Mouse (Mus musculus): ENCODE measurements around the gene Kcnk18.

Gene Kcnk18

DNA sequence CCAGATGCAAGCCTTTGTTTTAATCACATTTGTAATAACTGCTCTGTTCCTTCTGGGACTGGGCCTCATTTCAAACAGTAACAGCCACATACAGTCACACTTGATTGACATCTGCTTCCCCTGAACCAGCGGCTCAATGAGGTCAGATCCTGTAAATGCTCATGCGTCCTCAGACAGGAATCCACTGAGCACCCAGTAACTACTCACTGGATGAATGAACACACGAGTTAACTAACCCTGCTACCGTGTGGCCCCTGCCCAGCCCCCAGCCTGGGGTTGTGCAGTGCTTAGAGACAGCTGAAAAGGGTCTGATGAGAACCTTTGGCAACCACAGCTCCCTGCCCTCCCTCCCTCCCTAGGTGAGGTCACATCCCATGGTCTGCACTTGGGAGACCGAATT lies 13.8 kb downstream of the Kcnk18 start:
- no peak for DNase-seq

DNA sequence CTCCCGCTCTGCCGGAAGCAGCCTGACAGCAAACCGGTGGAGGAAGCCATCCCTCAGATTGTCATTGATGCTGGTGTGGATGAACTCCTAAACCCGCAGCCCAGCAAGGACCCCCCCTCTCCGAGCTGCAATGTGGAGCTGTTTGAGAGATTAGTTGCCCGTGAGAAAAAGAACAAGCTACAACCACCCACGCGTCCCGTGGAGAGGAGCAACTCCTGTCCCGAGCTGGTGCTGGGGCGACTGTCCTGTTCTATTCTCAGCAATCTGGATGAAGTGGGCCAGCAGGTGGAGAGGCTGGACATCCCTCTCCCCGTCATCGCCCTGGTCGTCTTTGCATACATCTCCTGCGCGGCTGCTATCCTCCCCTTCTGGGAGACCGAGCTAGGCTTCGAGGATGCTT lies 16.0 kb downstream of the Kcnk18 start:
- DNase-seq: no peak

DNA sequence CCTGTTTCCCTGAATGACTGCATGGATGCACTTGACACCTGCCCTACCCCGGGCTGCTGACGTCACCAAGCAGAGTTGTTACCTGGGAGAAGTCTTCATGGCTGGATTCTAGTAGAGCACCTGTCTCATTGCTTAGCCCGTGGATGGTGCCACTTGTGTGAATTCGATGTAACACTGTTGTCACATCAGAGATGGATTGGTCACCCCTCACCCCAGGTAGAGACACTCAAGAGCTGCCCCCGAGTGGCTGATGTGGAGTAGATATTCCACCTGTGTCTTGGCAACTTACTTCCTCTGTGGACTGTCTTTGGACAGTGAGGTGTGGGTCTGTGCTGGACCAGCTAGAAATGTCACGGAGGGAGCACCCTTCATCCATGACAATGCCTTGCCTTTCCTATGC lies 17.0 kb downstream of the Kcnk18 start:
- DNase-seq: no peak

DNA sequence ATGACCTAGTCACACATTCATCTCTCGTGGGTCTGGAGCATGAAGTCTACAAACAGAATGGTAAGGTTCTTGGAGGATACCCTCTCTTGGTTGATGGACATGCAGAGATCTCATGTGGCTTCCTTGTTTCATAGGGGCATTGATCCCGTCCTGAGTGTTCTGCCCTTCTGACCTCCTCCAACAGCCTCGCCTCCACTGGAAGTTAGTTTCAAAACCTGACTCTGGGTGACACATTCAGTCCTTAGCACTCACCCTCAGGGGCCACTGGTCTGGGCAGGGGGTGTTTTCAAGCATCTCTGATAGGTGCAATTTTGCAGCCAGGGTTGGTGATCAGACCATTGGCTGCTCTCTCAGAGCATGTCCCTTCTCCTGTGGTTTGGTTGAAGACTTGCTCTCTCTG lies 19.6 kb downstream of the Kcnk18 start:
- DNase-seq: no peak

DNA sequence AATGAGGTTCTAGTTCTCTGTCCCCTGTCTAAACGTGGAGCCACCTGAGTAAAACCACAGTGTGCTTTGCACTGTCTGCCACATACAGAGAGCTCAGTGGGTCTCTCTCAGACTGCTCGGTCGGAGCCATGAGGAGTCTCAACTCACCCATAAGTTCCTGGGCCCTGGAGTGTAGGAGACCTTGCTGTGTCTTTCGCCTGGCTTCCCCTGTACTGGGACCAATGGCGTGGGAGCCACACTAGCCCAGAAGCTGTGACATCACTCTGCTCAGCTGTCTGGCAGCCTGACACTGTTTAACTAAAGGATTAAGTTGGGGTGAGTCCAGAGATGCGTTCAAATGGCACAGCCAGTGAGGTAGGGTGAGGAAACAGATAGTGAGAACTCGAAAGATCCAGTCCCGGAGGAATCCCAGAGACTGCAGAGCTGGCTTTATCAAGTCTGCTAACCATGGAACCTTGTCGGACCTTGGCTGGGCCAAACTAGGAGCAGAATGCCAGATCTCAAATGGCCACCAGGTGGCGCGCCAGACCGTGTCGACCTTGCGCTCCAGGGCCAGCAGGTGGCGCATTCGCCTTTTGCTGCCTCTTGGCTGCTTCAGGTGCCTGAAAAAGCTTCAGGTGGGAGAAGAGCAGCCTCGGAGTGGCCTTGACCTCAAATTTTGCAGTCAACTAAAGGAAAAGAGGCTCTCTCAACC lies 20.3 kb downstream of the Kcnk18 start:
- DNase-seq: peak; percentile 69

DNA sequence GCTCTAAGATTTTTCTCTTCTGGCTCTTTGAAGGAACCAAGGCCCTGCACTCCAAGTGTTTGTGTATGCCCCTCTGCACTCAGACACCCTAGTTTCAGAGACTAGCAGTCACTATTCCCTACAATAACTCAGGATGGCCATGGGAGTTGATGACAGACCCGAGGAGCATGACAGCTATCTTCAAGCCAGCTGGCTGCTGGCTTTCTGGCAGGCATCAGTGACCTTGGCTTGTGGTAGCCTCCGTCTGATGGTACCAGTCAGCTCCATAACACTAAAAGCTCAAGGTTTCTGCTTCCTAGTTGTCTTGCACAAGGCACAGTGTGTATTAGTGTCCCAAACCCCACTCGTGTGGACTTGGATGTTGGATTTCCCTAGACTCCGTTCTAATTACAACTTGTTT lies 23.0 kb downstream of the Kcnk18 start:
- DNase-seq: no peak

DNA sequence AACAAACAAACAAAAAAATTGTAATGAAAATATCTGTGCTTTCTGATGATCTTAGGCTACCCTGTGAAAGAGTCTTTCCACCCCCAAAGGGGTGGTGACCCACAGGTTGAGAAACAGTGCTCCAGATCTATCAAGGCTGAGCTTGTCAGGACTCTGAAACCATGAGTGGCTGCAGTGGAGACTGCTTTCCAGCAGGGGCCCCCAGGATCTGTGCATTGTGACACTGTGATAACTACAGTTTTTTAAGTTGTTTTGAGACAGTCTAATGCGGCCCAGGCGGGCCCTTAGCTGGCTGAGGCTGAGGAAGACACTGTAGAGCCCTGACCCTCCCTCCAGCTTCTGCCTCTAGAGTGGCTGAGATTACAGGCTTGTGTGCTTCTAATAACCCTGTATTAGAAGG lies 24.0 kb downstream of the Kcnk18 start:
- no peak for DNase-seq

DNA sequence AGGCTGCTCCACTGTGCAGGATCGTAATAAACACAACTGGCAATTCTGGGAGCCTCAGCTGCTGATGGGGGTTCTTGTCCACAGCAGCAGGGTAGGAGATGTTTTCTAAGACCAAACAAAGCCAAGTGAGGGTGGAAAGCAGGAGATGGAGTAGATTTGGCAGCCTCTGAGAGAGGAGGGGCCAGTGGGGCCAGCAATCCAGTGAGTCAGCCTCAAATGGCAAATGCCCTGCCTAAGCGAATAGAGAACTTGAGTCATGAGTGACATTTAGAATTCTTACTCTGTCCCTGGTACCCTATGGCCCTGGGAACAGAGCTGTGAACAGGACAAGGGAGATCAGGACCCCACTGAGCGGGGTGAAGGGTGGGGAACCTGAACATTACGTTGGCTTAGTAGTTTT lies 29.1 kb downstream of the Kcnk18 start:
- DNase-seq: no peak

DNA sequence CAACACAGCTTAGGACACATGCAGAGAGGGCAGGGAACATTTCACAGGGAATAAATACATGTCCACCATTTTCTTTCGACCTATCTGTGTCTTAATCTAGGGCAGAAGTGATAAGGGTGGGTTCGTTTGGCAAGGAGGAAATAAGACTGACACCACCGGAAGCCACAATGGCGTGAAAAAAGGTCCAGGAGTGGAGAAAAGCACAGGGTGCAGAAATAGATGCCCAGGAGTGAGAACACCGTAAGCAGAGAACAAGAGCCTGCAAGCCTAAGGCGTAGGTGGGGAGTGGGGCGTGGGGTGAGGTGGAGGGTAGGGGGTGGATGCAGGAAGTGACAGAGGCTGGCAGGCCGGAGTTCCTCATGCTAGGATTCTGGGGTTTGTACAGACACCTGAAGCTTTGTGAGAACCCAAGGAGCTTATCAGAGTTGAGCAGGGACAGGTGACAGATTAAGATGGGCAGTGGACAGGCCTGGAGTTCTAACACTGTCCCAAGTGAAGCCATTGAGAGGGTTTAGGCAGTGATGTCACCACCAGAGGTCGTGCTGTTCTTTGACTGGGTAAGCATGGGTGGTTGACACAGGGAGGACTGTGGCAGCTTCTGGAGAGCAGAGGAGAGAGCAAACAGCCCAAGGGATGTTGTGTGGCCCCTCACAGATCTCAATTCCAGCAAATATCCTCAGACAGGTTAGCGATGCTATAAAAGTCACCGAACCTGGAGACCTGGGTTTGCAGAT lies 29.7 kb downstream of the Kcnk18 start:
- DNase-seq: no peak

DNA sequence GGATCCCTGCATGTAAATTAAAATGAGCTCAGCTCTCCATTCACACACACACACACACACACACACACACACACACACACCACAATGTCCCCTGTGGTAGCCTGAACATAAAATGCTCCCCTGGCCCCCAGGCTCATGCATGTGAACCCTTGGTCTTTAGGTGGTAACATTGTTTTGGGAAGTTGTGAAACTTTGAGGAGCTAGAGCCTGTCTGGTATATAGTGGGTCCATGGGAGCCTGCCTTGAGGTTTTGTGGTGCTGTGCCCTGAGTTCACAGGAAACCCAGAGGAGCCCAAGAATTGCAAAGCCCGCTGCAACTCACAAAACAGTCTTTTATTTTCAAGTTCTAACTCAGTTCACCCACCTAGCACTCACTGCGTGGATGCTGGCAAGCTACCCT lies 33.6 kb downstream of the Kcnk18 start:
- no peak for DNase-seq

DNA sequence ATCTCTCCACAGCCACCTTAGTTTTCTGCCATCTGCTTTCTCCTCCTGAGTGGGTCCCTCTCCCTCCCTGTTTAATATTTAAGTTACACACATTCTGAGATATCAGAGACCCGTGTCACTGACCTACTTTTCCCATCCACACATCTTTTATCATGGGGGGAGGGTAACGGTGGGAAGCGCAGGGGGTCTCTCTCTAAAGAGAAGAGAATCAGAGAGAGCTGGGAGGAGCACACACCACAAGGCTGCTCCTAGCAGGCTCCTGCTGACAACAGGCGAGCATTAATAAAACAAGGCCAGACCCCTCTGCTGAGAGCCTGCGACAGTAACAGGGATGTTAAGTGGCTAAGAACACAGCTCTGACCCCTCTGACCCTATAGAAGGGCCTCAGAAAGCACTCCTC lies 40.6 kb downstream of the Kcnk18 start:
- no peak for DNase-seq

DNA sequence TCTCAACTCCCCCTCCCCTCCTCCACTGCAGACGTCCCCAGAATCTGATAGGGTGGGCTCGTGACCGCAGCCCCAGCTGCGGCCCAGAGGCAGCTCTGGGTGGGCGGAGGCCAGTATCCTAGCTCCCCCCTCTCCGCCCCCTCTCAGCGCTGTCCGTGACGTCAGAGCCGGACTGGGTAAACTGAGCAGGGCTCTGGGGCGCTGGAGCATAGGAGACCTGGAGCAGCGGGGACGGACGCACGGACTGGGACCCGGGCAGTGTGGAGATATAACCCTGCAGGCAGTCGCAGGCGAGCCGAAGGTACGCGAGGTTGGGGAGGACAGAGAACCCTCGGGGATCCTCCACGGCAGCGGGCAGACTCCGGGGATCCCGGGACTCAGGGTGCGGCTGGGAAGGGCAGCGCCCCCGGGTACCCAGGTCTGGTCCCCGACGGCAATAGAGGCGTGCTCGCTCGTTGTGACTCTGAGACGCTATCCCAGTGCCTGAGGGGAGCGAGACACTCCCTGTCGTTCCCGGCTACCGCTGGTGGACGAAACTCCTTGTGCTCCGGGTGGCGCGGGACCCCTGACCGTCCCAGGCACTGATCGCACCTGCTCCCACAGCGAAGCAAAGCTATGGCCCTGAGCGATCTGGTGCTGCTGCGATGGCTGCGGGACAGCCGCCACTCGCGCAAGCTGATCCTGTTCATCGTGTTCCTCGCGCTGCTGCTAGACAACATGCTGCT lies 41.9 kb downstream of the Kcnk18 start, which contains the start of gene Slc18a2:
Gene Slc18a2, plus strand, starts transcription at position 179 of the 725 bp plus-strand sequence.
- DNase-seq: no peak

DNA sequence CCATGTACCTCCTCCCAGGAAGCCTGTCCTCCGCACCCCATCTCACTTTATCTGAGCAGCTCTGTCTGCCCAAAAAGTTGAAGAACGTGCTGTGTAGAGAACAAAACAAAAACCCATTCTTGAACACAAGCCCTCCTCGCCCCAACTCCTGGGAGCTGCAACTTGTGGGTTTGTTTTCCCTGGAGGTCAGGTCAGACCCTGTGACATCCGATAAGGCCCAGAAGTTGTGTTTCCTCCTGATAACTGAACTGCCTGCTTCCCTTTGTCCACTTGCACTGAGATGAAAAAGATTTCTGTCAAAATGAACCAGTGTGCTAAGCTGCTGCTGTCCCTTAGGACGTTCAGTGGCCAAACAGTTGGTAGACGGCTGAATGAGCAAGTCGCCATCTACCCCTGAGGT lies 42.6 kb downstream of the Kcnk18 start:
- DNase-seq: no peak

DNA sequence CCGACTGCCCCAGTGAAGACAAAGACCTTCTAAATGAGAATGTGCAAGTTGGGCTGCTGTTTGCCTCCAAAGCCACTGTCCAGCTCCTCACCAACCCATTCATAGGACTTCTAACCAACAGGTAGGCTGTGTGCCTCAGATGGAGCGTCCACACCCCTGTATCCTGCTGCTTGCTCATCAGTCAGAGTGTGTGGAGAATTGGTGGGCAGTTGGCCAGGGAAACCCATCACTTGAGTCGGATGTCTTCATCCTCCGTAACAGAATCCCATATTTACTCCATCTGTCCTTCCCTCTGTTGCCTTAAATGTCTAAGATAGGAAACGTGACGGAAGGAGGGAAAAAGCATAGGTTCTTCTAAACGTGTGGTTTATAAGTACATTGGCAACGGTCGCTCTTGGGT lies 44.2 kb downstream of the Kcnk18 start:
- DNase-seq: no peak

DNA sequence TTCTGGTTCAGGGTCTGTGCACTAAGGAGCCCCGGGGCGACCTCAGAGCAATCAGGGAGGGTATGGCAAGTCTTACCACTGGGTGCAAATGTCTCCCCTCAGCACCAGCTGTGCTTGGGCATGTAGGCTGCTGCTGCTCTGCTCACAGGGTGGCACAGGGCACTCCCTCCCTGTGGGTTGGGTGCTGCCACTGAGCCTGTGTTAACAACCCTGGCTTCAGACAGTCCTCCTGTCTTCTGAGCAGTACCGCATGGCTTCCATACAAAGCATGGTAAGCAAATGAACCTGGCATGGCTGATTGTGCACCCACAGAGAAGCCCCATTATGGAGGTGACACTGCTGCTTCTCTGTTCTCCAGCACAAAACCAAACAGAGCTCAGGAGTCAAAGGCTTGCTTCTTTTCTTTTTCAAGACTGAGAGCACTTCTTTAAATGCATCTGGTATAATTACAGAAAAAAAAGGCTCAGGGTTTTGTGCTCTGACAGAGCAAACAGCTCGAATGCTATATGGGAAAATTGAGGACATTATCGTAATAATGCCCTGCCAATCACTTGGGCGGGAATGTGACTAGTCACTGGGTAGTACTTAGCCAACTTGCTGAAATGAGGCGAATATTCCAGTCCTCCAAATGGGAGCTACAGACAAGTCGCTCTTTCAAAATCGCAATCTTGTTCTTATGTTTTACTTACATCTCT lies 46.0 kb downstream of the Kcnk18 start:
- no peak for DNase-seq

DNA sequence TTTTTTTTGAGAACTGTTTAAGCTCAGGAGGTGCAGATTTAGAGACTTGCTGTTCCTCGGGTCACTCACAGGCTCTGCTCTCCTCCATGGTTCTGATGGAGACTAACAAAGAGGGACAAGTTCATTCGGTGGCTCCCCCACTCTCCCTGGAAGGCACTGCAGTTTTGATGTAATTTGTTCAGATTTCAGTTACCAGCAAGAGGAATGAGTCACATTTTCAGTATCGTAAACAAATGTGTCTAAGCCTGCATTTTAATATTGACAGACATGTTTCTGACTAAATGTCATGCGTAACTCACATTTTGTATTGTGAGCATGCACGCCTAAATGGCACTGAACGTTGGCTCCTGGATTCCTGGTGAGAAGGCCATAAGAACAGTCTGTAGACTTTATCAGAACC lies 46.9 kb downstream of the Kcnk18 start:
- no peak for DNase-seq

DNA sequence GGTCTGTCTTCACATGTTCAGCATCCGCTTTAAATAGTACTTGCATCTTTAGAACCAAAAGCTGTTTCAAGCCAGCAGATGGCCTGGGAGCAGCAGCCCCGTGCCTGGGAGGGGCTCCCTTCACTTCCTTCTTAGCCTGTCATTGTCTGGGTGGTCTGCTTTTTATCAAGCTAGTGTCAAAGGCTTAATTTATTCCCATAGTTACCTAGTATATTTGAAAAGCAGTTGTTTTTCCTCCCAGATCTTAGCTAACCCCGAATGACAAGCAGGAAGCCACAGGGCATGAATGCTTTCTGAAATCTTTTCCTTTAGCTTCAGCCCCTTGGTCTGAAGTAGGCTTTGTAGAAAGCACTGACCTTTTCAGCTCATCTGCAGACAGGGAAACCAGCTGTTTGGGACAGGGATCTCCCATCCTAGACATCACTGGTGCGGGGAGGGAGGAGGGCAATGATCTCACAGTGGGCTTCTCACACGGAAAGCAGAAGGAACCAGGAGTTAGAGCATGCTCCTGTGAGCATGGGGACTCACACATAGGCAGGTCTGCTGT lies 48.5 kb downstream of the Kcnk18 start:
- DNase-seq: no peak

DNA sequence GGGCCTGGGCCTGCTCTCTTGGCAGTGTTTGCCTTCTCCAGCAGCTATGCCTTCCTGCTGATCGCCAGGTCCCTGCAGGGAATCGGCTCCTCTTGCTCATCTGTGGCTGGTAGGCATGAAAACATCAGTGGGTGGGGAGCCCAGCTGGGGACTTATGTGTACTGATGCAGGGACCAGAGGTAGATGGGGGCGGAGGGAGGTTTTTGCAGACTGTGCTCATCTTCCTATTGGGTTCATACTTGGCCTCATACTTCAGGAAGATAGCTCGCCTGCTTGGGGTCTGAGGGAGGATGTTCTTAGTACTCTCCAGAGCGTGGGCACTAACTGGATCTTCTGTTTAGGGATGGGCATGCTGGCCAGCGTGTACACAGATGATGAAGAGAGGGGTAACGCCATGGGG lies 54.2 kb downstream of the Kcnk18 start:
- DNase-seq: no peak

DNA sequence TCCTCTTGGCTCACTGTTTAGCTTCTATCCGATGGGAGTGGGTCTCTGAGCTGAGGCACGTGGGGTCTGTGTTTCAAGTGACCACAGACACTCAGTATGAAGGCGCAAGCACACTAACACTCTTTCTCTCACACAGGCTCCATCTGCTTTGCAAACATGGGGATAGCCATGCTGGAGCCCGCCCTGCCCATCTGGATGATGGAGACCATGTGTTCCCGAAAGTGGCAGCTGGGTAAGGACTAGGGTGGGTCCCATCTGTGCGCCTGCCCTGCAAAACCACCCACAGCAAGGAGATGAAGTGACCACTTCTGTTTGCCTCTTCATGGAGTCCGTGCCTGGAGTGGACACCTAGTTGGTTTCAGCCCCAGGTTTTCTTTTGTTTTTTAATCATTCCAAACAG lies 57.3 kb downstream of the Kcnk18 start:
- no peak for DNase-seq

DNA sequence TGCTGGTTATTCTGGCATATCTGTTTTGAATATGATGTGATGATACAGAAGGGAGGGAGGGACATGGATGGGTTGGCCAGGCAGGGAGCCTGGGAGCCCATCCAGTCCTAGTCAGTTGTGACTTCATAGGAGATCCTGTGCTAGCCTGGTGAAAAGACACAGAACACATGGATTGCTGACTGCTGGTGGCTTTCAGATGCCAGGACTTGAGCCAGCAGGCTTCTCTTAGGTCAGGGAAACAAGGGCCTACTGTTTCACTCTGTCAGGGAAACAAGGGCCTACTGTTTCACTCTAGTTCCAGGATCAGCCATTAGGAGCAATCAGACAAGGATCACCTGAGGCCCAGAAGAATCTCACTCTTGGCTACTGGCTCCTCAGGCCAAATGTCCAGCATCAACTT lies 61.8 kb downstream of the Kcnk18 start:
- no peak for DNase-seq

DNA sequence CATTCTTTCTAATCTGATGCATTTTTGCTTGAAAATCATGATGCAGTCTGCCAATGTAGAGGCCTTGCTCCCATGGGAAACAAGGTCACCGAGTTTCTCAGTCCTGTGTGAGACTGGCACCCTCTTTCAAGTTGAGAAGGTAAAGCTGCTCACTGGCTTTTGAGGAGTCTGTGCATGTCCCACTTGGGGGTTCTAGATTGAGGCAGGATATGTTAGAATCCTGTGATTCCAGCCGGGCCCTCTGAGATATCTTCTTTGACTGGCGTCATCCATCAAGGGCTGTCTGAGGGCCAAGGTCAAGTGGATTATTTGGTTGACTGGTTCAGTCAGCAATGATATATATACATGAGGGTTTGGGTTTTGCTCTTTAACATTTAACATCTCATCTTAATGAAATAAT lies 63.0 kb downstream of the Kcnk18 start:
- no peak for DNase-seq
